Mouse (Mus musculus): ENCODE results near the gene Naif1. TPM values are rescaled to one million over a fixed set of nuclear protein-coding genes. Genes with fewer than 3 reads are reported as not detected.

Naif1 gene
- 2.8 and 3.3 TPM in 2 replicates for total RNA-seq (2017)

DNA sequence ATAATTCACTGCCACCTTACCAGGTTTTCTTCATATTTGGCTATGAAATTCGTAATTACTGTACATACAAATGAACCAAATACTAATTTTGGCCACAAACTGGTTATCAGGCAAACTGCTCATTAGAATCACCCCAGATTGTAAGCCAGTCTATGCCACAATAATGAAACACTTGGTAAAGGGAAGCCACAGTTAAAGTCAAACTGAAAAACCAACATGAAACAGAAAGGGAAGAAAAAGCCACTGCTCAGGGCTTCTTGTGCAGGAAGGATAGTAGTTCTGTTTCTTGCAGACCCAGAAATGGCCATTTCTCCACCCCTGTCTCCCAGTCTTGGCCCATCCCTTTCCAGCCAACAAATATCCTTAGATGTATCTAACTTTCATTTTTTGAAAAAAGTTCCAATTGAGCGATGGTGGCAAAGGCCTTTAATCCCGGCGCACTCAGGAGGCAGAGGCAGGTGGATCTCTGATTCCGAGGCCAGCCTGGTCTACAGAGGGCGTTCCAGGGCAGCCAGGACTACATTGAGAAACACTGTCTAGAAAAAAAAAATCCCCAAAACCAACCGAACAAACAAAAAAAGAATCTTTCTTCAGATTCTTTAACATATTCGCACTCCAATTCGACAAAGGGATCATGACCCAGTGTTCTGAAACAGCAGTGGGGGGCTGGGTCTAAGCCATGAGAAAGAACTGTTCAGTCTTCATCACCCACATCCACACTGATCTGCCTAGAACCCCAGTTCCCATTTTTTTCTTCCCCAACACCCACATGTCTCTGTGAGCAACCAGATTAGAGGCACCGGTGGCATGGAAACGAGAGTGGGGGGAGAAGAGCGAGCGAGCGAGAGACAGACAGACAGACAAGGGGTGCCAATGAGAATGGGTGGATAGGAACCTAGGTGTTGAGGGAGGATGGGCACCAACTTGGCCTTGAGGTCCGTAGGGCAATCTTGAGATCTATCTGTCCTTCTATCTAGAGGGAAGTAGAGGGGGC, at the start of gene Naif1:
Gene Naif1, plus strand, starts transcription at position 697 of the 994 bp plus-strand sequence.
- ATAC-seq (replicated peaks; ENCODE audit: low read depth, poor library complexity, severe bottlenecking) = no peak

DNA sequence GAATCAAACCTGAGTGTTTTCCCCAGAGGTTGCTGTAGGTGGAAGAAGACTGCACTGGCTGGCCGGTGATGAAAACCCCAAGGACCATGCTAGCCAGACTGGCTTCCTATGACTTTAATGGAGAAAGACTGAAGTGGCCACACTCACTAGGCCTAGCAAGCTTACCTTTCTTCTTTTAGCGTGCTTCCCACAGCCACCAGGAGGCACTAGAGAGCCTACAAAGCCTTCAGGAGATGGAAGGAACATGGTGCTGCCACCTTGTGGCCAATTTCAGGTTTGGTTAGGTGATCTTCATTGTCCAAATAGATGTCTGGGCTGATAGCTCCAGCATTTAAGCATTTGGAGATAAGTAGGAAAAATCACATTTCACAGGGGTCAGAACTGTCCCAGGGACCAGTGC, 45.6 kb upstream of the Naif1 start:
- ATAC-seq (replicated peaks; ENCODE audit: low read depth, poor library complexity, severe bottlenecking) = peak; percentile 93

DNA sequence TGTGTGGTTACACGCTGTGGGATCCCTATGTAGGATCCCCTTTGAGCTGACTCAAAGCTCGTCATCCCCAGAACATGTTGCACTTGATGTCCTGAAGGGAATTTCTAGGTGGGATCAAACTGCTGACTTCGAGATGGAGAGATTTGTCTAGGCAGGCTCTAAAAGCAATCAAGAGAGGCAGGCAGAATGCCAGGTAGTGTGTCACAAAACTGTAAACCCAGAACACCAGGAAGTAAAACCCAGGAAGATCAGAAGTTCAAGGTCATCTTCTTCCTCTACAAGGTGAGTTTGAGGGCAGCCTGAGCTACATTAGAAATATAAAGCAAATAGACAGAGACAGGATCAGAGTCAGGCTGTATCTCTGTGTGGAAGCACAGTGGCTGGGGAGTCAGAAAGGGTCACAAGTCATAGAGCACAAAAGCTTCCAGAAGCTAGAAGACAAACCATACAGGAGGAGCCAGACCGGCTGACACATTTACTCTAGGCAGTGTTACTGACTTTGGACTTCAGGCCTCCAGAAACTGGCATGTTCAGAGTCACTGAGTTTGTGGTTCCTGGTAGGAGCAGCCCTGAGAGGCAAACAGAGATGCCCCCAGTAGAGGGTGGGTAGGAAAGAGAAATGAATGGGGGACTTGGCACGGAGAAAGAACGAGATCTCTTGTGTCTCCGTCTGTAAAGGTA, 43.0 kb upstream of the Naif1 start:
- no peak for ATAC-seq (replicated peaks; ENCODE audit: low read depth, poor library complexity, severe bottlenecking)

DNA sequence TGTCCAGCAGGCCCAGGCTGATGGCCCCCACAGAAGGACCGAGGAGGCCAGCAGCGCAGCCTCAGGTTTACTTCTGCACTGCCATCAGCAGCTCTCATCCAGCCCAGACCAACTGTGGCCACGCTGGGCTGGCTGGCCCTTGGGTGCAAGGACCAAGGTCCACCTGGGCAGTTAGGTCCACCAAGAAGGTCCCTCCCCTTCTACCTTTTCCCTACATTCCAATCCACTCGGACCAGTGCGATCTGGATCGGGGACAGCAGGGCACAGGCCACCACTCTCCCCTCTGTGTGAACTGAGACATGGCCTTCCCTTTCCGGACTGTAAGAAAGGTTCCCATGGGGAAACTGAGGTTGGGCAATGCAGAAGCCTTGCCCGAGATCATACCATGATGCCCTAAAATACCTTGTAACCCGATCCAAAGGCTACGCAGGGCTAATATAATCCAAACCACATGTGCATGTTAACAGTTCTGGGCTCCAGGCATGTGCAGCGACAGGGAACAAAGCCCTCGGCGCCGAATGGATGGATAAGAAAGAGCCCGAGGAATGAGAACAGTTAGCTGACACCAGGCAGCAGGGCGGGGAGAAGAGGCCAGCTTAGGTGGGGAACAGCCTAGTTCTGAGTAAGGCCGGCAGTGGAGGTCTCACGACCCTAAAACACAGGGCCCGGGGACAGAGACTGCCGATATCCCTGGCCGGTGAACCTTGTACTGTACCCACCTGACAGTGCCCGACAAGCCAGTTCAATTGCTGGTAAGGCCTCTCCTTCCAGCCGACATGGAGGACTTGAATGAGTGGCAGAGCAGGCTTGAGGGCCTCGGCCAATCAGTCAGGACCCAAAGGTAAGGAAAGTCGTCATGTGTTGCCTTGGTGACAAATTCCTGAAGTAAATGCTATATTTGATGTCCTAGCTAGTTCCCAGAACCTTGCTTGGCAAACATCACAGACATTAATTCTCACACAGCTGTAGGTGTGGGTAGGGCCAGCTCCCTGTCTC, 41.5 kb upstream of the Naif1 start:
- ATAC-seq (replicated peaks; ENCODE audit: low read depth, poor library complexity, severe bottlenecking) = no peak

DNA sequence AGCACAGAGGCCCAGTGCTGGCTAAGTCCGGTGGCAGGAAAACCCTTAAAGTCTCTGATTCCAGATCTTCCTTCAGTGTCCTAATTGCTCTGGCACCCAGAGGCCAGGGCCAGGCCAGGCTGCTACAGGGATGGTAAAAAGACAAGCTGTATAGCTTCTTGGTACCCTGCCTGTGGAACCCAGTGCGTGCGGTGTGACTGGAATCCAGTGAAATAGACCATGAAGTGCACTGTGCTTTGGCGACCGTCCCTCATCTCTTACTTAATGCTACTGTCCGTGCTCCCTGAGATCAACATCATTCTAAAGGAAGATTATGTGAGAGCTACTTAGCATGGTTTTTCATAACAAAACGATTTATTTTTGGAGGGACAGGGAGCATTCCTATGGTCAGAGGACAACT, 38.9 kb upstream of the Naif1 start:
- no peak for ATAC-seq (replicated peaks; ENCODE audit: low read depth, poor library complexity, severe bottlenecking)

DNA sequence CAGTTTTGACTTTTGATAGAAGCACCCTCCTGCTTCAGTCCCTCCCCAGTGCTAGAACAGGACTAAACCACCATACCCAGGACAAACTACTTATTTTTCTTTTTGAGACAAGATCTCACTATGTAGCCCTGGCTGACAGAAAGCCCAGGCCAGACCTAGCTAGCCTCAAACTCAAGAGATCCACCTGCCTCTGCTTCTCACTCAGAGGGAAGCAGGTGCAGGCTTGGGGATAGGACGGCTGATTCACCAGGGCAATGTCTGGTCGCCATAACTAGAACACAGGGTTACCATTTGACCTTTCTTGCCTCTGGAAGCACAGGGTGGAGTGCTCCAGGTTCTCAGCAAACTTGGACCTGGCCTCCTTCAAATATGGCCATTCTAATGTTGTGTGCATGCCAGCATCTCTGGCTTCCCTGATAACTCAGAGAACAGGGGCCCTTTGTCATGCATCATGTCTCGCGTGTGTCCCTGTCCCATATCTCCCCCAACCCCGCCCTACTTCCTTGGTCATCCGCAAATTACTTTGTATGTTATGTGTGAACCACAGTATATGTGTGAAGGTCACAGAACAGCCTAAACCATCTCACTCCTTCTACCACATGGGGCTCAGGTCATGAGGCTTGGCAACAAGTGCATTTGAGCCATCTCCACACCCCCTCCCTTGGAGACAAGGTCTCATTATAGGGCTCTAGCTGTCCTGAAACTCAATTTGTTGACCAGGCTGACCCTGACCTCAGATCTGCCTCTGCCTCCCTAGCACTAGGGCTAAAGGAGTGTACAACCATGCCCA, 37.3 kb upstream of the Naif1 start:
- no peak for ATAC-seq (replicated peaks; ENCODE audit: low read depth, poor library complexity, severe bottlenecking)

DNA sequence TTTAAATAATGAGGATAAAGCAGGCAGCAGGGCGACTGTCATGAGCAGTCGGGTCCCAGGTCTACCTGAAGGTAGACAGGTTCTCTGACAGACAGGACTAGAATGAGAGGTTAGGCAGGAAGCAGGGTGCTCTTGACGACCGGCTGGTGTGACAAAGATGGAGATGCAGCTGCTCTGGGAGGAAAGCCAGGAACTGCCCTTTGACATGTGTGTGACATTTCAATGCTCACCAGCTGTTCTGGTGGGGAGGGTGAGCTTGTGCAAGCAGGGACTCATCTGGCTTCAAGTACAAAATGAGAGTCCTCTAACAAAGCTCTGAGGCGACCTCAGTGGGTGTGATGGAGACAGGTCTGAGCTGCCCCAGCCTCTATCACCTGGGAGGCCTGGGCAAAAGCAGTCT, 36.3 kb upstream of the Naif1 start:
- ATAC-seq (replicated peaks; ENCODE audit: low read depth, poor library complexity, severe bottlenecking) = no peak

DNA sequence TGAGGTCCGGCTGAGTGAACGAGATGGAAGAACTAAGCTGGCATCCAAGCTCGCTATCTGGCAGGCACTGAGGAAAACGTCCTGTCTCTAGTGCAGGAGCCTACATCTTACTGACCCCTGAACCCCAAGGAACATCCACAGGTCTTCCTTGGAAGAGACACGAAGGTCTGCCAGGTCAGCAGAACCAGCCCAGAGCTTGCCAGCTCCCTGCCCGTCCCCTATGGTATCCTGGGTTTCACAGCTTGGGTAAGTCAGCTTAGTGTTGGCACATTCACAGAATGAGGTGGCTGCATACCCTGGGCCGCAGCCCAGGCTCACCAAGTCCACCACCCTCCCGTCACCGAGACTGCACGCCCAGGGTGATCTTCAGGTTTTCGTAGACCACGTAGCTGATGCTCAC, 34.5 kb upstream of the Naif1 start:
- ATAC-seq (replicated peaks; ENCODE audit: low read depth, poor library complexity, severe bottlenecking) = no peak

DNA sequence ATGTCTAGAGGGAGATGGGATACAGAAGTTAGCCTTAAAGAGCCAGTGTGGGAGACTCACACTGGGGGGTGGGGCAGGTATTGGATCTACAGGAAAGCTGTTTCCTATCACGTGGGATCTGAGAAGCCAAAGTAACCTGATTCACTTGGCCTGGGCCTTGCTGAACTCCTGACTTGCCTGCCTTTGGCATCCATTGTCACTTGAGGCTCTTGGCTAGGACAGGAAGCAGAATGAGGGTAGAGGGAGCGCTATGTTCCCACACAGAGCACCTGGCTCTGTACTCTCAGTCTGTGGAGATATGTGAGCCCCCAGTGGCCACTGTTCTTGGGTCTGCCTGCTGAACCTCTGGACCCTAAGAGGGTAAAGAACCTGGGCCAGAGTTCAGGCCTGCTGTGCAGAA, 33.7 kb upstream of the Naif1 start:
- no peak for ATAC-seq (replicated peaks; ENCODE audit: low read depth, poor library complexity, severe bottlenecking)

DNA sequence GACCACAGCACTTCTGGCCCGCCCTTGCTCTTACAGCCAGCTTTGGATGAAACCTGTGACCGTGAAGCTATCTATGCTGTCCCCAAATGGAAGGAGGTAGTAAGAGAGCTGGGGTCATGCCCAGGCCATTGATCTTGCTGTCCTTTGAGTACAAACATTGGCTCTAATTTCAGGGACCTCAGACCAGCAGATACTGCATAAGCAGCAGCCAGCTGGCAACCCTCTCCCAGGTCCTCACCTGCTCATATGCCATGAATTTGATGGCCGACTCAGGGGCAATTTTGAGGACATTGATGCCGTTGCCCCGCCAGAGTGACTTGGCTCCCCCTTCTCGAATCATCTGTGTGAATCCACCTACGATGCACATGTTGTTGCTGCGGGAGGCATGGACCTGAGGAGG, 32.8 kb upstream of the Naif1 start:
- ATAC-seq (replicated peaks; ENCODE audit: low read depth, poor library complexity, severe bottlenecking) = no peak

DNA sequence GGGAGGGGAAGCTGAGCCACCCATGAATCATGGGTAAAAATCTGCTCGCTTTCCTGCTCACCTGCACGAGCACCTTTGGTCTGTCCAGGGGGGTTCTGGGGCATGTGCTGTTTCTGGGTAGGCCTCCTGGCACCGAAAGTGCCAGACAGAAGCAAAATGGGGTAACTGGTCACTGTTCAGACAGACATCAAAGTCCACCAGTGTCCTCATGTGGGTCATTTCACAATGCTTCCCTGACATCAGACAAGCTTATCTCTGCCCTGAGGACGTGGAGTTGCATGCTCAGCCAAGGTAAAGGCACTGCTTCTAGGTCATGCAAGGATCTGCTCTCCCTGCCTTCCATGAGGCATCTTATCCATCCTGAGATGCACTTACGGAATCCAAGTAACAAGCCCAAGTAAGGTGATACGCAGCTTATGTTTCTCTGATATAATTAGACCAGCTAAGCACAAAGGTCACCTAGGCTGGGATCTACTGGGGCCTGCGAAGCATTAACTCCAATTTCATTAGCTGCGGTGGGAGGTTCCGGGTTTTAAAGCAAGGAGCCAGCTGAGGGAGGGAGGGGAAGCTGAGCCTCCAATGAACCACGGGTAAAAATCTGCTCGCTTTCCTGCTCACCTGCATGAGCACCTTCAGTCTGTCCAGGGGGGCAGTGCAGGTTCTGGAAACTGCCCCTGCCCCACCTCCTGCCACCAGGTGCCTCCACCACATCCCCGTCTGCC, 31.7 kb upstream of the Naif1 start:
- ATAC-seq (replicated peaks; ENCODE audit: low read depth, poor library complexity, severe bottlenecking) = no peak

DNA sequence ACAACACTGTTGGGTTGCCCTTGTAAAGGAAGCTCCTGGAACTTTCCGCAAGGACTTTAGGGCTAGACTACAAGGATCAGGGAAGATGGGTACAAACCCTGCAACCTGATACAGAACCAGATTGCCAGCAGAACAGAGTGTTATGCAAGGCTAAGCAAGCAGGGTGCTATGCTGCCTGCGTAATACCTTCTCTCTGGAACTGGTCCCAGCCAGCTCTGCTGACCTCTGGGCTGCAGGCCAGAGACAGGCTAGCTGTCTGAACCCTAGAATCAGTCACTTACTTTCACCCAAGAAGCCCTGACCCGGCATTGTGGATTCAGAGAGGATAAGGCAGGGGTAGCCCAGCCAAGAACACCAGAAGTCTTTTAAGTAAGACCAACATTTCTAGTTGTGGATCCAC, 30.9 kb upstream of the Naif1 start:
- ATAC-seq (replicated peaks; ENCODE audit: low read depth, poor library complexity, severe bottlenecking) = no peak

DNA sequence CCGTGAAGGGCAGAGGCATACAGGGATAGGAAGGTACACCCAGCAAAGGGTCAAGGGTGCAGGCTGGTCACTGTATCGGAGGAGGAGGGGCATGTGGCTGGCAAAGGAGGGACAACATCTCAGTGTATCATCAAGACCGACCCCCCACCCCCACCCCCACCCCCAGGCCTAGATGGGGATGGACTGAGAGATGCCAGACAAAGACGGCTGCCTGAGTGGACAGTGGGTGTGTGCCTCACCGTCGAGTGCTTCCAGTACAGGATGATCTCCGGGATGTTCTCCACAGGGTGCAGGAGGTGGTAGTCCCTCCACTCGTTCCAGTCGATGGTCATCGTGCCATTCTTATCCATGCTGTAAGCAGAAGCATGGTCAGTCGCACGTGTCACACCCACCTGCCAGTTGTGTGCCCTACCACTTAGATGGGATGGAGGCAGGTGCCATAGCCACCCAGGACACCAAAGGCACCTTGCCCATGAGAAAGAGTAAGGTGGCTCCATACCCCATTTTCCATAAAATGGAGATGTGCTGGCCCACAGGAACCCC, 30.1 kb upstream of the Naif1 start:
- ATAC-seq (replicated peaks; ENCODE audit: low read depth, poor library complexity, severe bottlenecking) = no peak

DNA sequence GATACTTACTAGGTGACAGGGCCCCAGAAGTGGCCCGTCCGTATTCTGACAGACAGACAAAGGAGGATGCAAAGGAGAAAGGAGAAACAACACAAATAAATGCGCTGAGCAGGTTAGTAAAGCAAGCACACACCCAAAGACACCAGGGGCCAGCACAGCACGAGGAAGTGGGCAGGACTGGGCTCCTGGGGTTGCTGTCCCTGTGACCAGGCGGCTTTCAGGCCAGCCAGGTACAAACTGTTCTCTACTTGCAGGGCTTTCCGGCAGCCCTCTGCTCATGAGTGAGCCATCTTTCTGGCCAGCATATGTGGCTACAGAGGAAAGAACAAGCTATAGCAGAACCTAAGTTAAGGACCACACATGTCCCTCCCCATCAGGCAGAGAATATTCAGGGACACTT, 29.6 kb upstream of the Naif1 start:
- ATAC-seq (replicated peaks; ENCODE audit: low read depth, poor library complexity, severe bottlenecking) = no peak

DNA sequence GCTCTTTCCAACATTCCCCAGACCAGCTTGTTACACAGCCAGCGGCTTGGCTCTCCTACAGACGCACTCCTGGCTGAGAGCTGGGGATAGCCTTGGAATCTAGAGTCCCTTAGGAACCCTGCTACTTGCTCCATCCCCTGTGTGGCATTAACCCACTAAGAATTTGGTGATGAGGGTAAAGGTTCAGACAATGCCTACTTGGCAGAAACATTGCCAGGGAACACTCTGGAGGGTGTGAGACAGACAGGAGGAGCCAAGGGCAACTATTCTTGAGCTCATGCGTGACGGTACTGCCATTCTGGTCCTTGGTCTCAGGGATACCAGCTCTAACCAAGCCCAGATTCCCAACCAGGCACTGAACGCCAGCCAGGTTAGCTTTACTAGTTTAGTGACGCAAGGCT, 28.4 kb upstream of the Naif1 start:
- no peak for ATAC-seq (replicated peaks; ENCODE audit: low read depth, poor library complexity, severe bottlenecking)

DNA sequence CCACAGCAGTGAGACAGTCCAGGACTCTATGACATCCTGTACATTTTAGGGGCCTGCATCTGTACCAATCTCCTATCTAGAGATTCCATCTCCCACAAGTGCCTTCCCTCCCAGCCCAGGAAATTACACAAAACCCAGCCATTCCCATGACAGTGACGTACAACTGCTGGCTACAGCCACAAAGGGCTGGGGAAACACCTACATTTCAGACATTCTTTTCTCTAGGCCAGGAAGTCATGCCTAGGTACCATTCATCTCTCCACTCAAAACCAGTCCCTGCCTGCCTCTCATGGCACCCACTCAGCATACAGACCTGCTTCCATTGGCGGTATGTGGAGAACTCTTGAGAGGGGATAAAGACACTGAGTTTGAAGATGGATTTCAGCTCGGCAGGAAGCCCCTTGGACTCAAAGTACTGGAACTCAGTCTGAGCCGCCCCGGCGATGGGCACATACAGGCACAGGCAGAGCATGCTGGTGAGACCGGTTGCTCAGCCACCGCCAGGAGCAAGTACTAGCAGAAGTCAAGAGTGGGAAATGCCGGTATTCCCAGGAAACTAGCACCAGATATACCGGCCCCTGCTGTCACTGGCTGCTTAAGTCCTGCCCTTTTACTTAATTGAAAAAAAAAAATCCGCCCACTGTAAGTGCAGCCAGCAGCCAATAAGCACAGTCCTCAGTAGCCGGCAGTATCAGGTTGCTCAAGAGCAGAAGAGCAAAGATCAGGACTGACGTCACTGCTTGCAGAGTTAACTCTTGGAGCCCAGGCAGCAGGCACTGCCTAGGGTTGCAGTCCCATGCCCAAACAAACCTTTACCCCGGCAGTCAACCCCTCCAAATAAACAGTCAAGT, 26.6 kb upstream of the Naif1 start:
- ATAC-seq (replicated peaks; ENCODE audit: low read depth, poor library complexity, severe bottlenecking) = peak; percentile 89

DNA sequence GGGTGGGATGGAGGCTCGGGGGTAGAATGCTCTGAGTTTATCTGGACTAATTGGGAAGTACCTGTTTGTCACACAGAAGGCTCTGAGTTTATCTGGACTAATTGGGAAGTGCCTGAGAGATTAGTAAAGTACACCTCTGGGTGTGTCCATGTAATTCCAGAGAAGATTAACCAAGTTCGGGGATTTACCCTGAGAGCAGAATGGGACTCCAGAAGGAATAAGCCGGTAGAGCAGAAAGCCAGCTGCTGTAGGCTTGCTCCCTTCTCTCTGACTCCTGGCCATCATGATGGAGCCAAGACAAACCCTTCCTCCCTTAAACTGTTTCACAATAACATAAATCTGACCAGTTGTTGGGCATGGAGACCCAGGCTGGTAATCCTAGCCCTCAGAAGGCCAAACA, 25.5 kb upstream of the Naif1 start:
- no peak for ATAC-seq (replicated peaks; ENCODE audit: low read depth, poor library complexity, severe bottlenecking)

DNA sequence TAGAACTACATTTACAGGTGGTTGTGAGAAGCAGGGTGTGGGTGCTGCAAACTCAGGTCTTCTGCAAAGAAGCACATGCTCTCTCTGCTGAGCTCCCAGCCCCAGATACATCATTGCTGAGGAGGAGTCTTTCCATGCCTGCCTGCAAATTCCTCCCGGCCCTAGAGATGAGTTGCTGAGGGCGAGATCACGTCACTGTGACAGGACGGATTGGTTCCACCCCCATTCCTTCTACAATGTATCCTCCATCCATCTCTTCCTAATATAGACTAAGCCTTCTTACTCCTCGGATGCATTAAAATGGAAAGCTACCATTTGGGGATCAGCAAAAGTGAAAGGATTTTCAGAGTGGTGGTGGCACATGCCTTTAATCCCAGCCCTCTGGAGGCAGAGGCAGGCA, 24.7 kb upstream of the Naif1 start:
- no peak for ATAC-seq (replicated peaks; ENCODE audit: low read depth, poor library complexity, severe bottlenecking)

All from common myeloid progenitor, adult 5-6 weeks (primary cell).